11 mouse cellular contexts compared by ENCODE assay signal in genomic region chr3:70102091-70102490, GRCm38 (mm10).
"Had no signal": no experiment of that assay in that cellular context is flagged by ENCODE, and none has a peak within 500 bp of the region (broad histone marks: within the 10 kb centered on the region; RNA-seq: fewer than 3 reads in every experiment).

No protein-coding gene starts in this region.

- H3K36me3 ChIP-seq: kidney, embryonic 15.5 days; limb, embryonic 13.5 days; midbrain, embryonic 12.5 days had no signal

- H3K27me3 ChIP-seq: midbrain, embryonic 12.5 days had no signal

- H3K4me1 ChIP-seq: limb, embryonic 13.5 days; midbrain, embryonic 12.5 days had no signal

- H3K4me3 ChIP-seq: kidney, embryonic 15.5 days; limb, embryonic 13.5 days; midbrain, embryonic 12.5 days had no signal

- H3K27ac ChIP-seq: kidney, embryonic 15.5 days; limb, embryonic 13.5 days; liver, embryonic 14.5 days; midbrain, embryonic 12.5 days; stomach, postnatal 0 days had no signal

- ATAC-seq: midbrain, embryonic 16.5 days had no signal

- DNase-seq: kidney, adult 2 months; kidney, postnatal 14 days; lung, adult 18-20 months; thymus, adult 2 months; thymus, postnatal 36 days had no signal
